Comparison of ENCODE assay signal across 15 mouse cellular contexts in the genomic region with DNA sequence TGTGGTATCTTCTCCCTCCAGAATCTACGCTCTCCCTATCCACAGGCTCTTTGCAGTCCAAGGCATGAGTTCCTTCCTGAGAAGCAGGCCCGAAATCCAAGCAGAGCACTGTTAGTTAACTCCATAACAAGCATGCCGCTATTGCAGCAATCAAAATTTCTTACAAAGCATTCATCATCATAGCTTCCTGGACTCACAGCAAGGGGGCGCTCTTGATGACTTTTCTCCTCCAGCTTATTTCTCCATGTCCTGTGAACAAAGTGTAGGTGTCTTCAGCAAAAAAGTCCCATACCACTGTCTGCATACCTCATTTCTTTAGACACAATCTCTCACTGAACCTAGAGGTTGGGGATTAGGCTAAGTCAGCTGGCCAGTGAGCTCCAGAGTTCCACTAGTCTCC.
DNase-seq lines count a peak whose midpoint lies in the region; ATAC-seq and TF ChIP-seq lines count a peak whose summit lies in the region.
"Had no signal": no experiment of that assay in that cellular context is flagged by ENCODE, and none has a peak within 500 bp of the region (broad histone marks: within the 10 kb centered on the region; RNA-seq: fewer than 3 reads in every experiment).

No protein-coding gene starts in this region.

- H3K4me1 ChIP-seq in CH12.LX (ENCODE audit: control insufficient read depth in 1 of 2, insufficient read depth in 2 of 2): no peaks in the 10 kb centered on the region
- H3K4me1 ChIP-seq: kidney, embryonic 15.5 days had no signal

- in situ Hi-C loops in CH12.LX (cut with MboI; ENCODE audit: low pct_ligation_motif_present, low pct_unique_long_range_greater_than_20kb, low sequenced_read_pairs): no loop called here

- no peak for TF ChIP-seq POLR2A in CH12.LX (IDR thresholded peaks at IDR 0.05; ENCODE audit: low read depth, low read length)

- H3K27me3 ChIP-seq in CH12.LX (replicated peaks): no peaks in the 10 kb centered on the region
- H3K27me3 ChIP-seq: heart, embryonic 15.5 days; kidney, embryonic 15.5 days had no signal

- no peak overlapping the region for H3K4me2 ChIP-seq in CH12.LX (ENCODE audit: insufficient read depth, low read depth, poor library complexity, severe bottlenecking)
- H3K4me2 ChIP-seq: heart, embryonic 15.5 days; hindbrain, embryonic 14.5 days; kidney, embryonic 15.5 days; midbrain, embryonic 11.5 days had no signal

- TF ChIP-seq RAD21 in CH12.LX (IDR thresholded peaks at IDR 0.05; ENCODE audit: low read depth, low read length): peak; percentile 39

- no peaks in the 10 kb centered on the region for H3K36me3 ChIP-seq in CH12.LX (replicated peaks in 1 of 2; ENCODE audit: control insufficient read depth in 1 of 2, insufficient read depth in 1 of 2, low read length in 1 of 2)
- H3K36me3 ChIP-seq: kidney, embryonic 15.5 days had no signal

- no peak for ATAC-seq in activated CD4-positive, CD25-positive, alpha-beta regulatory T cell, adult 4 months

- H3K4me3 ChIP-seq in CH12.LX (replicated peaks in 1 of 3; ENCODE audit: low read depth in 2 of 3, low read length in 2 of 3, poor library complexity in 1 of 3): no peak overlapping the region
- H3K4me3 ChIP-seq: heart, embryonic 15.5 days; kidney, embryonic 15.5 days had no signal

- dilution Hi-C loops in CH12.LX (cut with MboI; ENCODE audit: extremely low pct_ligation_motif_present, extremely low pct_unique_long_range_greater_than_20kb, low sequenced_read_pairs): no loop called here

- H3K79me2 ChIP-seq in CH12.LX (replicated peaks; ENCODE audit: control insufficient read depth, extremely low read depth, insufficient read depth, poor library complexity, severe bottlenecking): no peaks in the 10 kb centered on the region

- H3K9me3 ChIP-seq in CH12.LX (replicated peaks; ENCODE audit: low read length): no peaks in the 10 kb centered on the region
- H3K9me3 ChIP-seq: heart, embryonic 15.5 days; kidney, embryonic 15.5 days had no signal

- no peak for TF ChIP-seq EP300 in CH12.LX (IDR thresholded peaks at IDR 0.05; ENCODE audit: low read length)

- H3K9ac ChIP-seq in CH12.LX (ENCODE audit: insufficient read depth, low read depth): no peak overlapping the region
- H3K9ac ChIP-seq: heart, embryonic 15.5 days; hindbrain, embryonic 14.5 days; kidney, embryonic 15.5 days had no signal

- H3K27ac ChIP-seq in CH12.LX (ENCODE audit: insufficient read depth, low read depth): no peak overlapping the region
- H3K27ac ChIP-seq: heart, embryonic 15.5 days; hindbrain, embryonic 14.5 days; kidney, embryonic 15.5 days had no signal

- TF ChIP-seq CTCF in CH12.LX (conservative IDR thresholded peaks at IDR 0.05 in 1 of 2, IDR thresholded peaks at IDR 0.05 in 1 of 2; ENCODE audit: low read depth in 2 of 2, low read length in 2 of 2): peak; percentile 10 to 60; a peak in 2 of 4 replicates

- peak; percentile 9 to 14 for DNase-seq in kidney, postnatal 4 days
- no peak for DNase-seq in kidney, adult 11 months
- DNase-seq in B cell, adult 2 months: peak; percentile 25 to 28
- peak; percentile 32 for DNase-seq in CH12.LX (ENCODE audit: extremely low read depth)
- DNase-seq in c-Kit-positive CD71-positive TER-119-positive erythroid progenitor cells, embryonic 14.5 days (ENCODE audit: low spot score): peak; percentile 6
- no peak for DNase-seq in urinary bladder, postnatal 10 days (ENCODE audit: low spot score)
- DNase-seq: adrenal gland, postnatal 25 days; cerebellum, postnatal 10 days; gastrocnemius, postnatal 36 days; thymus, adult 18-20 months had no signal

TF ChIP-seq in CH12.LX, 34 proteins besides CTCF, POLR2A, EP300 and RAD21:
- TF ChIP-seq E2F4 (IDR thresholded peaks at IDR 0.05; ENCODE audit: insufficient replicate concordance, low read depth, low read length) (no peak), SMC3 (IDR thresholded peaks at IDR 0.05; ENCODE audit: low read depth, low read length) (peak; percentile 56), NELFE (IDR thresholded peaks at IDR 0.05; ENCODE audit: low read depth, low read length) (no peak), MEF2A (IDR thresholded peaks at IDR 0.05; ENCODE audit: borderline replicate concordance, low read depth, low read length) (no peak)

Comparison
In these comparisons a context has a peak if more than half of its experiments do, and no peak if none do; other contexts are left out.
1. DNase-seq: peak in kidney, postnatal 4 days (2 of 2), B cell, adult 2 months (2 of 2), CH12.LX (single experiment) and c-Kit-positive CD71-positive TER-119-positive erythroid progenitor cells, embryonic 14.5 days (single experiment); none in kidney, adult 11 months (single experiment) and urinary bladder, postnatal 10 days (single experiment).